Mouse (Mus musculus) kidney, adult 11 months (tissue): ENCODE measurements around the gene Fmc1.

ENCODE experiments used
- DNase-seq: peaks from one replicate; pipeline ENCODE4 v3.0.0; 2022

Gene Fmc1

GRCm38 (mm10) chr6:38552636-38553000 is 19.3 kb downstream of the Fmc1 start:
- no peak for DNase-seq

- no peak for DNase-seq
Measured at GRCm38 (mm10) chr6:38576096-38576495, 42.8 kb downstream of the Fmc1 start.

GRCm38 (mm10) chr6:38580112-38580857 is 47.0 kb downstream of the Fmc1 start:
- no peak for DNase-seq

- no peak for DNase-seq
Measured at GRCm38 (mm10) chr6:38581711-38582110, 48.4 kb downstream of the Fmc1 start.
